Mouse (Mus musculus): ENCODE measurements around the gene Hcfc1. TPM values are rescaled to one million over a fixed set of nuclear protein-coding genes. Genes with fewer than 3 reads are reported as not detected.

The Hcfc1 gene
- polyA plus RNA-seq, 1 experiment from 2014 or later = 24.4 TPM

GRCm38 (mm10) chrX:73911156-73911555 lies 55.0 kb downstream of the Hcfc1 start:
- ATAC-seq (replicated peaks; ENCODE audit: insufficient number of reproducible peaks, insufficient read depth, low FRiP score, low read depth) = no peak

GRCm38 (mm10) chrX:73910451-73910850 lies 55.7 kb downstream of the Hcfc1 start:
- ATAC-seq (replicated peaks; ENCODE audit: insufficient number of reproducible peaks, insufficient read depth, low FRiP score, low read depth) = no peak
- Histone ChIP-seq H3K4me2 (peak overlapping the region; percentile 43; the same call in 1 of the 2 replicates), H3K4me1 (replicated peaks) (peaks cover 4% of the 10 kb centered on the region; the same call in 1 of the 2 replicates), H3K27me3 (no peaks in the 10 kb centered on the region), H3K36me3 (no peaks in the 10 kb centered on the region), H3K9me3 (replicated peaks) (no peaks in the 10 kb centered on the region), H3K9ac (no peak overlapping the region), H3K27ac (no peak overlapping the region), H3K4me3 (no peak overlapping the region)

More at GRCm38 (mm10) chrX:73911156-73911555, 55.0 kb downstream of the Hcfc1 start:
- no peak overlapping the region for H3K9ac ChIP-seq
- H3K4me3 ChIP-seq = peak overlapping the region; percentile 24
- H3K4me2 ChIP-seq = peak overlapping the region; percentile 43
- H3K27ac ChIP-seq = no peak overlapping the region; the same call in 1 of the 2 replicates
- no peaks in the 10 kb centered on the region for H3K27me3 ChIP-seq
- H3K9me3 ChIP-seq (replicated peaks) = no peaks in the 10 kb centered on the region
- H3K36me3 ChIP-seq = no peaks in the 10 kb centered on the region
- H3K4me1 ChIP-seq (replicated peaks) = peaks cover 5% of the 10 kb centered on the region; the same call in 1 of the 2 replicates
- WGBS = 18% methylated on average over 26 of the region's 26 CpGs

GRCm38 (mm10) chrX:73910049-73910448 lies 56.1 kb downstream of the Hcfc1 start:
- H3K4me1 ChIP-seq (replicated peaks) = peaks cover 2% of the 10 kb centered on the region; the same call in 1 of the 2 replicates
- no peak for ATAC-seq (replicated peaks; ENCODE audit: insufficient number of reproducible peaks, insufficient read depth, low FRiP score, low read depth)
- H3K36me3 ChIP-seq = no peaks in the 10 kb centered on the region
- WGBS = 70% methylated on average over 1 of the region's 1 CpGs
- no peak overlapping the region for H3K4me2 ChIP-seq
- H3K9ac ChIP-seq = no peak overlapping the region
- H3K27me3 ChIP-seq = no peaks in the 10 kb centered on the region
- no peaks in the 10 kb centered on the region for H3K9me3 ChIP-seq (replicated peaks)
- H3K27ac ChIP-seq = no peak overlapping the region
- no peak overlapping the region for H3K4me3 ChIP-seq

- Histone ChIP-seq H3K27ac (no peak overlapping the region), H3K36me3 (no peaks in the 10 kb centered on the region), H3K4me2 (no peak overlapping the region), H3K9ac (no peak overlapping the region), H3K4me3 (no peak overlapping the region), H3K9me3 (replicated peaks) (no peaks in the 10 kb centered on the region), H3K27me3 (no peaks in the 10 kb centered on the region), H3K4me1 (replicated peaks) (no peaks in the 10 kb centered on the region)
- WGBS = 45% methylated on average over 3 of the region's 3 CpGs
- no peak for ATAC-seq (replicated peaks; ENCODE audit: insufficient number of reproducible peaks, insufficient read depth, low FRiP score, low read depth)
Measured at GRCm38 (mm10) chrX:73897959-73898358, 68.2 kb downstream of the Hcfc1 start.

GRCm38 (mm10) chrX:73895719-73896118 lies 70.4 kb downstream of the Hcfc1 start, which contains the start of gene L1cam:
L1cam (minus strand) TSS chrX:73896105.
- H3K4me1 ChIP-seq (replicated peaks) = no peaks in the 10 kb centered on the region
- WGBS = 19% methylated on average over 2 of the region's 2 CpGs
- H3K27ac ChIP-seq = no peak within 1 kb of the TSS
- H3K9ac ChIP-seq = no peak within 1 kb of the TSS
- H3K4me3 ChIP-seq = no peak within 1 kb of the TSS
- H3K36me3 ChIP-seq = no peaks in the 10 kb centered on the region
- H3K9me3 ChIP-seq (replicated peaks) = no peaks in the 10 kb centered on the region
- no peak for ATAC-seq (replicated peaks; ENCODE audit: insufficient number of reproducible peaks, insufficient read depth, low FRiP score, low read depth)
- H3K27me3 ChIP-seq = peaks cover 3% of the 10 kb centered on the region; the same call in 1 of the 2 replicates
- no peak within 1 kb of the TSS for H3K4me2 ChIP-seq

- Histone ChIP-seq H3K27me3 (peaks cover 3% of the 10 kb centered on the region; the same call in 1 of the 2 replicates), H3K4me2 (no peak overlapping the region), H3K27ac (no peak overlapping the region), H3K36me3 (no peaks in the 10 kb centered on the region), H3K9ac (no peak overlapping the region), H3K4me3 (no peak overlapping the region), H3K4me1 (replicated peaks) (no peaks in the 10 kb centered on the region), H3K9me3 (replicated peaks) (no peaks in the 10 kb centered on the region)
- 90% methylated on average over 14 of the region's 14 CpGs for WGBS
- no peak for ATAC-seq (replicated peaks; ENCODE audit: insufficient number of reproducible peaks, insufficient read depth, low FRiP score, low read depth)
Measured at GRCm38 (mm10) chrX:73892833-73893232, 73.3 kb downstream of the Hcfc1 start.

Other genes starting within 250 kb of the Hcfc1 start
- 13.1 and 17.4 TPM in 2 replicates for gene Abcd1, start 249.8 kb downstream of the Hcfc1 start, polyA plus RNA-seq (2015; fragmentation: Nextera tagmentation; extraction: Ambion mirVana)
- gene Plxnb3, start 209.3 kb downstream of the Hcfc1 start, polyA plus RNA-seq (2015; fragmentation: Nextera tagmentation; extraction: Ambion mirVana) = 0.57 and 0.75 TPM in 2 replicates
- 82.3 and 85.7 TPM in 2 replicates for gene Srpk3, start 192.0 kb downstream of the Hcfc1 start, polyA plus RNA-seq (2015; fragmentation: Nextera tagmentation; extraction: Ambion mirVana)
- gene Idh3g, start 179.5 kb downstream of the Hcfc1 start, polyA plus RNA-seq (2015; fragmentation: Nextera tagmentation; extraction: Ambion mirVana) = 410 and 432 TPM in 2 replicates
- gene Ssr4, start 179.3 kb downstream of the Hcfc1 start, polyA plus RNA-seq (2015; fragmentation: Nextera tagmentation; extraction: Ambion mirVana) = 135 and 152 TPM in 2 replicates
- 0.30 and 0.57 TPM in 2 replicates for gene Pdzd4, start 141.4 kb downstream of the Hcfc1 start, polyA plus RNA-seq (2015; fragmentation: Nextera tagmentation; extraction: Ambion mirVana)
- gene Avpr2, start 74.3 kb downstream of the Hcfc1 start, polyA plus RNA-seq (2015; fragmentation: Nextera tagmentation; extraction: Ambion mirVana) = 0.04 and 0.22 TPM in 2 replicates
- 0.25 and 2.3 TPM in 2 replicates for gene L1cam, start 70.3 kb downstream of the Hcfc1 start, polyA plus RNA-seq (2015; fragmentation: Nextera tagmentation; extraction: Ambion mirVana)
- gene Arhgap4, start 44.5 kb downstream of the Hcfc1 start, polyA plus RNA-seq (2015; fragmentation: Nextera tagmentation; extraction: Ambion mirVana) = 1.2 and 5.5 TPM in 2 replicates
- 84.5 and 90.5 TPM in 2 replicates for gene Naa10, start 44.4 kb downstream of the Hcfc1 start, polyA plus RNA-seq (2015; fragmentation: Nextera tagmentation; extraction: Ambion mirVana)
- gene Renbp, start 35.5 kb downstream of the Hcfc1 start, polyA plus RNA-seq (2015; fragmentation: Nextera tagmentation; extraction: Ambion mirVana) = 52.0 and 53.5 TPM in 2 replicates
- 41.4 and 57.9 TPM in 2 replicates for gene Irak1, start 57.6 kb upstream of the Hcfc1 start, polyA plus RNA-seq (2015; fragmentation: Nextera tagmentation; extraction: Ambion mirVana)
- not detected in 2 replicates for gene Opn1mw, start 161.1 kb upstream of the Hcfc1 start, polyA plus RNA-seq (2015; fragmentation: Nextera tagmentation; extraction: Ambion mirVana)
- 10.5 and 12.0 TPM in 2 replicates for gene Mecp2, start 169.0 kb upstream of the Hcfc1 start, polyA plus RNA-seq (2015; fragmentation: Nextera tagmentation; extraction: Ambion mirVana)
- not detected in 2 replicates for gene Tex28, start 201.5 kb upstream of the Hcfc1 start, polyA plus RNA-seq (2015; fragmentation: Nextera tagmentation; extraction: Ambion mirVana)
- not detected in 2 replicates for gene Tktl1, start 210.9 kb upstream of the Hcfc1 start, polyA plus RNA-seq (2015; fragmentation: Nextera tagmentation; extraction: Ambion mirVana)

Measured in heart, embryonic 15.5 days (tissue).